Mouse (Mus musculus): ENCODE measurements around the gene BC025920. TPM values are rescaled to one million over a fixed set of nuclear protein-coding genes. Genes with fewer than 3 reads are reported as not detected.
A peak's percentile ranks its signal among the peaks of the same experiment; 100 is the strongest.

Gene BC025920
- total RNA-seq, 2 experiments from 2014 or later = 2.6 to 3.3 TPM

DNA sequence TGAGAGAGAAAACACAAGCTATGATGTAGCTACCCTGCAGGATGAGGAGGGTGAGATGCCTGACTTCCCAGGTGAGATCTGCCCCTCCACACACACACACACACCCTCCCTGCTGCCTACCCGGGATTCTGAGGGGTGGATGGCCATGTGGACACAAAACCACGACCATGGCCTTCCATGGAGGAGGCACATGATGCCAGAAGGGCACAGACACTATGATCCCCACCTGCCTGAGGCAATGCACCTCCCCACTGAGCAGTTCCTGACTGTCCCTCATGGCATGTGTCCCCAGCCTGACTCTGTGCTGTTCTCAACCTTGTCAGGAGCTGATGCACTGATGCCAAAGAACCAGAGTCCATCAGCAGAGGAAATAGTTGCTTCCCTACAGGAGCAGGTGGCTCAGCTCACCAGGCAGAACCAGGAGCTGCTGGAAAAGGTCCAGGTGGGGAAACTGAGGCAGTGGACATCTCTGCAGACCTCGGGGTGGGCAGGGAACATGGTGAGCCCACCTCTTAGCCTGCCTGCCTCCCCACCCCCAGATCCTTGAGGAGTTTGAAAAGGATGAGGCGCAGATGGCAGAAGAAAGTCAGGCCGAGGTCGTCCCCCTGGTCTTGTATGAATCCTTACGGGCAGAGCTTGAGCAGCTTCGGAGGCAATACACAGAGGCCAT, 36.0 kb downstream of the BC025920 start:
- DNase-seq (ENCODE audit: low spot score in 2 of 2) = no peak

DNA sequence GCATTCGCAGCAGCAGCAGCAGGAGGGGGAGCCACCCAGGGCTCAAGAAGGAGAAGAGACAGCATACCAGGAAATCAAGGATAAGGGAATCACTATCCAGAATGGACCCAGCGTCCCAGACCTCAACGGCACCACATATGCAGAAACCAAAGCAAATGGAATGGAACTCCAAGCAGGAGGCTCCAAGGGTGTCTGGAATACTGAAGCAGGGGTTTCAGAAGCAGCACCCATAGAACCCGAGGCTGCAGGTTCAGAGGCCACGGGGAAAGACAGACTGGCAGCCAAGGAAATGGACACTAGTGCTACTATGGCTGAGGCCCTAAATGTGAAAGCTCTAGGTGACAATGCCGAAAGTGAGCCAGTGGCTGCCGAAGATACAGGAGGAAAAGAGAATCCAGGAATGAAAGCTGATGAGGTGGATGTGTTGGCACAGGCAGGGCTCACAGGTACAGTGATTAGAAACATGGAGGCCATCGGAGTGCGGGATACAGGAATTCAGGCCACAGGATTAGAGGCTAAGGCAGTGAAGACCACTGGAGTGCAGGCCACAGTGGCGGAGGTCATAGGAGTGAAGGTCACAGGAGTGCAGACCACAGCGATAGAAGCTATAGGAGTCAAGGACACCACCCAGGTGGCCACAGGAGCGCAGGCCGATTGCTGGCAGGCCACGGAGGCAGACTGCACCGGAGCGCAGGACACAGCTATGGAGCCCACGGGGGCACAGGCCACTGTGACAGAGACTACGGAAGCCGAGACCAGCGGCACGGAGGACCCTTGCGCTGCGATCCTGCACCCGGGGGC, 36.8 kb downstream of the BC025920 start:
- DNase-seq (ENCODE audit: low spot score in 2 of 2) = no peak

DNA sequence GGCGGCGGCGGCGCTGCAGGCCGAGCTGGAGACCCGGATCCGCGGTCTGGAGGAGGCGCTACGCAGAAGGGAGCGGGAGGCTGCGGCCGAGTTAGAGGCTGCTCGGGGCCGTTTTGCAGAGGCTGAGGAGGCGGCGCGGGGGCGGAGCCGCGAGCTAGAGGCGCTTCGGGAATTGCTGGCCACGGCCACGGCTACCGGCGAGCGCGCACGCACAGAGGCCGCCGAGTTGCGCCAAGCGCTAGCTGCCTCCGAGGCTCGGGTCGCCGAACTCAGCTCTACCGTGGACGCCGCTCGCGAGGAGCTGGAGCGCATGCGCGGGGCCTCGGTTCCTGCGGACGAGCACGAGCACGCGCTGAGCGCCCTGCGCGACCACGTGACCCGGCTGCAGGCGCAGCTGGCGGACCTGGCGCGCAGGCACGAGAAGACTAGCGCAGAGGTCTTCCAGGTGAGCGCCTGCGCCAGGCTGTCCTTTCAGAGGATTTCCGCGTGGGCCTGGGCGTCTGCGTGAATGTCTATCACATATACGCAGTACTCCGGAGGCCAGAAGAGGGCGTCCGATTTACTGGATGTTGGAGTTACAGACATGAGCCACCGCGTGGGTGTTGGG, 37.5 kb downstream of the BC025920 start:
- DNase-seq (ENCODE audit: low spot score in 2 of 2) = peak; percentile 92 to 96

DNA sequence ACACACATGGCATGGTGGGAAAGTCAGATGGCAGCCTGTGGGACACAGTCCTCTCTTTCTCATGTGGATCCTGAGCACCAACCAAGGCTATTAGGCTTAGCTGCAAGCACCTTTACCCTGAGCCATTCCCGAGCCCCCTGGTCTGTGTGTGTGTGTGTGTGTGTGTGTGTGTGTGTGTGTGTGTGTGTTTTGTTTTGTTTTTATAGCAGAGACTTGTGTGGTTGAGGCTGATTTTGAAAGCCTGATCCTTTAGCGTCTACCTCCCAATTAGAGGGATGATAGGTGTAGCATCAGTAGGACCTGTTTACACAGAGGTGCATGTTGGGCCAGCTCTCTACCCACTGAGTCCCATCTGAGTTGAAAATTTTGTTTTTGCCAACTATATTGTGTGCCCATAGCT, 38.1 kb downstream of the BC025920 start:
- peak in 1 of 2 experiments; percentile 1 for DNase-seq (ENCODE audit: low spot score in 2 of 2)

DNA sequence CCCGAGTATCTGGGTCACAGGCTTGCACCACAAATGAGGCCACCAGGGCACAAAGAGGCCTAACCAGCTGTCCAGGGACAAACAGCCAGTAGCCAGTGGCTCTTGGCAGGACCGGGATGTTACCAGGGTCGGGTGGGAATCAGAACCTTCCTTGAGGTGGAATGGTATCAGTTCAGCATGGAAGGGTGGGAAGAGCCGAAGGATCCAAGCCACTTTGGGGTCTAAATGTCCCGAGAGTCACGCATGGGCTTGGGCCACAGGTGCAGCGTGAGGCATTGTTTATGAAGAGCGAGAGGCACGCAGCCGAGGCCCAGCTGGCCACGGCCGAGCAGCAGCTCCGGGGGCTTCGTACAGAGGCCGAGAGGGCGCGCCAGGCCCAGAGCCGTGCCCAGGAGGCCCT, 38.6 kb downstream of the BC025920 start:
- peak in 1 of 2 experiments; percentile 1 for DNase-seq (ENCODE audit: low spot score in 2 of 2)

DNA sequence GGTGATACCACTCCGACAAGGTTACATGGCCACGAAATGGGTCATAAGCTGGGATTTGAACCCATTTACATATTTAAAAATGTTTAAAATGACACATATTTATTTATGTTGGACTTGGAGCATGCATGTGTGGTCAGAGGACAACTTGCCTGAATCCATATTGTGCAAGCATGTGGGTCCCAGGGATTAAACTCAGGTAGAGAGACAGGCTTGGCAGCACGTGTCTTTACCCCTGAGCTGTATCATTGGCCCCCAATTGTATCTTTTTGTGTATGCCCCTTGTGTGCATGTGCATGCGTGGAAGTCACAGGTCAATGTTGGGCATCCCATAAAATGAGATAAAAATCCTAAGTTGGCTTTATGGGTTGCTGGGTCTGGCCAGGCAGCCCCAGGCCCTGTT, 39.3 kb downstream of the BC025920 start:
- DNase-seq (ENCODE audit: low spot score in 2 of 2) = peak in 1 of 2 experiments; percentile 1

DNA sequence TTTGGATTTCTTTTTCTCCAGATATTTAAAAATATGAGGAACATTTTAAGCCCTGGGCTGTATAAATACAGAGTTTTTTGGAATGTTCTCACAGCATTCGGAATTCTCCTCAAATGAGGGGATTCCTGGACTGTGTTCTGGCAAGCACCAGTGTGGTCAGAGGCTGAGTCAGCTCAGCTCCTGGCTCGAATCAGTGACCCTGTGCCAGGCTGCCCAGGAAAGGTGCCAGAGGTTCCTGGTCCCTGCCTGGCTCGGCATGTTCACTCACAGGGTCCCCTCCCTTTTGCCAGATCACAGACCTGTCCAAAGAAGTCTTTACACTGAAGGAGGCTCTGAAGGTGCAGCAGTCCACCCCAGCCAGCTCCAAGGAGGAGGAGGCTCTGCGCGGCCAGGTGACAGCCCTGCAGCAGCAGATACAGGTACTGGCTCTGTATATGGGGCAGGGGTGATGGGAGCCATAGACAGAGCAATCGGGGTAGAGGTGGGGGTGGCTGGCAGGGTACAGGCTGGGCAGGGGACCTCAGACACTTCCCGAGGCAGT, 40.0 kb downstream of the BC025920 start:
- DNase-seq (ENCODE audit: low spot score in 2 of 2) = no peak

DNA sequence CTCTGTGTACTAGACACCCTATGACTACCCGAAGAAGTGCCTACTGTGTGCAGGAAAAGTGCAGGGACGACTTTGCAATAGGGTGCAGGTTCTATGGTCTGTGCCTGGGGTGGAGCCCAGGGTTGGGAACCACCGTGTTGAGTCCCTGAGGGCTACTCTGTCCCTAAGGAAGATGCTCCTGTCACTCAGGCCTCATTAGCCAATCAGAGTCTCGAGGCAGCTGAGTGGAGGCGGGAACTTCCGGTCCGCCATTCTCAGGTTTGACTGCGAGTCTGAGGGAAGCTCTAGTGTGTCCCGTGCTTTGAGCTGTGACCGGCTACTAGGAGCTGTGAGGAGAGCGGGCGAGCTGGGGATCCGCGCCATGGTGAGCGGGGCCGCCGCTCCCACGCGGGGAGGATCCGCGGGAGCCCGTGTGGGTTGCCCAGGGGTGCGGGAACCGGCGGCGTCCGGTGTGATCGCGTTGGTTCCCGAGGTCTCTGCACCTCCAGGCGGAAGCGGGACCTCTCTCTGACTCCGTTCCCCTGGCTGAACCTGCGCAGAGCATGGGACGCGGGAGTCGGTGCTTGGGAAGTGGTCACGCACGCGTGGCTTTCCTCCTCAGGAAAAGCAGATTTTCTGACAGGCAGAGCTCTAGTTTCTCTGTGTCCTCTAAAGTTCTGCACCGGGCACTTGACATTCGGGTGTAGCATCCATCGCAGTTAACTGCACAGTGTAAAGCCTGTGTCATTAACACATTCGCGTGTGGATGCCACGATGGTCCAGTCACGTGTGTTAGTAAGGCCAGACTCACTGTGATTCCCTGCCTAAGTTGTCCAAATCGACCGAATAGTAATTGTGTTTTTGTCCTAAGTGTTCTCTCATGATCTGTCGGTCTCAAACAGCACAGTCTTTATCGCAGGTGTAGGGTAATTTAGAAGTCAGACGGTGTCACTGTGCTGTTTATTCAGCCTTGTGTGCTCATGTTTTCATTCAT, 43.0 kb downstream of the BC025920 start, which contains the start of gene Gm10778:
Gene Gm10778 (plus strand): TSS at position 257 of the 973 bp plus-strand sequence.
- peak; percentile 87 to 89 for DNase-seq (ENCODE audit: low spot score in 2 of 2)

DNA sequence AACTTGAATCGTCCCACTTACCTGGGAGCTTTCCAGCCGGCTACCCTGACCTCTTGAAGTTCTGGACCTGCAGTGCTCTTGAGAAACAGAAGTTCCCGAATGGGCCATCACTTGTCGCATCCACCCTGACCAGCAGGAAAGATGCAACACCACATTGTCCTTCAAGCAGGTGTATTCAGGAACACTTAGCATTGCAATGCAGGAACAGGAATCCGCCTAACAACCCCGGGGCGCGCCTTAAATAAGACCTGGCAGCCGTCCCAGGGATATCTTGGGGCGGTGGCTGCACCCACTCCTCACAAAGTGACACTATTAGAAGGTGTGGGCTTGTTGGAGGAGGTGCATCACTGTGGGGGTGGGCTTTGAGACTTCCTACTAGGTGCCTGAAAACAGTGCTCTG, 49.1 kb downstream of the BC025920 start:
- no peak for DNase-seq (ENCODE audit: low spot score in 2 of 2)

DNA sequence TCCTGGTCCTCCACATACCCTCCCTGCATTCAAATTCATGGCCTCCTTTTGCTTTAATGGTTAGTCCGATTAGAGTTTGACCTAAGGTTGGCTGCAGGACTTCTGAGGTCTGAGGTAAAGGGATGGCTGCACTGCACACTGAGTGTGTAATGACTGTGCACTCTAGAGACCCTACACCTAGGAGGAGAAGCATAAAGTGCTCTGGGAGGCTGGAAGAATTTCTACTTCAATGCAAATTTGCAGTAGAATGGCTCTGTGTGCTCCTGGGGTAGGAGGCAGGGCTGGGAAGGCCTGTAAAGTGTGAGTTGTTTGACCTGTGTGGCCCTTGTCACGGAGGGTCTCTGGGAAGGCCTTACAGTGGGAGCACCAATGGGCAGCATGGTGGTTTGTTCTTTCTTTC, 50.1 kb downstream of the BC025920 start:
- no peak for DNase-seq (ENCODE audit: low spot score in 2 of 2)

Other genes with a start within 250 kb of the BC025920 start
- 10 to 100 TPM; 38.1 to 42.0 TPM for gene Mfsd12, start 248.8 kb upstream of the BC025920 start, total RNA-seq (2021)
- gene 4930404N11Rik, start 240.5 kb upstream of the BC025920 start, total RNA-seq (2021) = 1 to 10 TPM; 1.2 to 1.3 TPM
- 10 to 100 TPM; 71.1 to 72.1 TPM for gene Fzr1, start 227.8 kb upstream of the BC025920 start, total RNA-seq (2021)
- gene Dohh, start 221.8 kb upstream of the BC025920 start, total RNA-seq (2021) = 10 to 100 TPM; 87.4 to 97.6 TPM
- 1 to 10 TPM; 3.1 to 3.8 TPM for gene Gm48551, start 221.8 kb upstream of the BC025920 start, total RNA-seq (2021)
- 1 to 10 TPM; 2.7 to 2.8 TPM for gene Gm48552, start 217.3 kb upstream of the BC025920 start, total RNA-seq (2021)
- 1 to 10 TPM; 1.1 to 1.2 TPM for gene Smim24, start 213.2 kb upstream of the BC025920 start, total RNA-seq (2021)
- gene Nfic, start 150.6 kb upstream of the BC025920 start, total RNA-seq (2021) = 10 to 100 TPM; 84.7 to 91.7 TPM
- gene Celf5, start 123.6 kb upstream of the BC025920 start, total RNA-seq (2021) = 100 to 1,000 TPM; 242 to 259 TPM
- 10 to 100 TPM; 68.1 to 85.1 TPM for gene Ncln, start 109.9 kb upstream of the BC025920 start, total RNA-seq (2021)
- under 1 TPM; 0.58 to 0.82 TPM for gene S1pr4, start 106.1 kb upstream of the BC025920 start, total RNA-seq (2021)
- 1 to 10 TPM; 2.6 to 3.5 TPM for gene Gna15, start 82.0 kb upstream of the BC025920 start, total RNA-seq (2021)
- gene Gna11, start 61.1 kb upstream of the BC025920 start, total RNA-seq (2021) = 100 to 1,000 TPM; 105 to 114 TPM
- 100 to 1,000 TPM; 700 to 737 TPM for gene Aes, start 46.8 kb upstream of the BC025920 start, total RNA-seq (2021)
- 10 to 100 TPM; 41.3 to 42.4 TPM for gene Tle2, start 31.7 kb upstream of the BC025920 start, total RNA-seq (2021)
- 10 to 100 TPM; 11.4 to 11.8 TPM for gene Tle6, start 5.2 kb upstream of the BC025920 start, total RNA-seq (2021)
- 10 to 100 TPM; 26.2 to 26.6 TPM for gene Sirt6, start 21.5 kb downstream of the BC025920 start, total RNA-seq (2021)
- 10 to 100 TPM; 44.4 to 46.4 TPM for gene Ankrd24, start 22.3 kb downstream of the BC025920 start, total RNA-seq (2021)
- 1 to 10 TPM; 4.3 to 5.8 TPM for gene Gm10778, start 42.8 kb downstream of the BC025920 start, total RNA-seq (2021)
- 10 to 100 TPM in 1 of 2 experiments, 1 to 10 TPM in 1; 8.6 to 10.6 TPM for gene Zfp433, start 98.6 kb downstream of the BC025920 start, total RNA-seq (2021)
- gene Gm3055, start 164.9 kb downstream of the BC025920 start, total RNA-seq (2021) = 10 to 100 TPM; 12.5 to 14.8 TPM
- gene Gm4767, start 205.9 kb downstream of the BC025920 start, total RNA-seq (2021) = 1 to 10 TPM; 3.0 to 3.2 TPM